16 mouse cellular contexts compared by ENCODE assay signal in the genomic region with DNA sequence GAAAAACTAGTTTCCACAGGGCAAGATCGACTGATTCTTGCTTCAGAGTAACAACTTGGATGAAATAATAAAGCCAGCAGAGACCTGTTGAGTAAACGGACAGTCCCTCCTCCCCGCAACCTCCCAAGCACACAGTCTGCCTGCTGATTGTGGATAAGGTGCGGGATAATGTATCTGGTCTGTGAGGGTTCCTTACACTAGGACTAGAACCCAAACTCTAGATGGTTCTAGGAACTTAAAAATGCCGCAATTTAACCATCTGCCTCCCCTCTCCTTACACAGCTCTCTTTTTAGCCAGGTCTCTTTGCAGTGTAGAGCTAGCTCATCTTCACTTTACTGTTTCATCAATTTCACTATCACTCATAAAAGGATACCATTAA. TPM values are rescaled to one million over a fixed set of nuclear protein-coding genes. Genes with fewer than 3 reads are reported as not detected.
DNase-seq lines count a peak whose midpoint lies in the region; ATAC-seq lines count a peak whose summit lies in the region.
"Had no signal": no experiment of that assay in that cellular context is flagged by ENCODE, and none has a peak within 500 bp of the region (broad histone marks: within the 10 kb centered on the region; RNA-seq: fewer than 3 reads in every experiment).

No protein-coding gene starts in this region.

- H3K4me3 ChIP-seq in embryonic facial prominence, embryonic 10.5 days: peak overlapping the region; percentile 25; the same call in 1 of the 2 replicates
- H3K4me3 ChIP-seq in forebrain, embryonic 10.5 days: peak overlapping the region; percentile 22; the same call in 1 of the 2 replicates
- no peak overlapping the region for H3K4me3 ChIP-seq in hindbrain, embryonic 14.5 days (replicated peaks; ENCODE audit: low read length)
- no peak overlapping the region for H3K4me3 ChIP-seq in midbrain, embryonic 12.5 days

- no peak for DNase-seq in embryonic facial prominence, embryonic 10.5 days (ENCODE audit: low spot score)
- peak; percentile 20 for DNase-seq in forebrain, embryonic 10.5 days (ENCODE audit: extremely low spot score, low spot score)
- no peak for DNase-seq in hindbrain, embryonic 14.5 days (ENCODE audit: low spot score)
- DNase-seq in gastrocnemius, postnatal 10 days: no peak
- DNase-seq in kidney, adult 11 months: no peak
- no peak for DNase-seq in thymus, postnatal 0 days (ENCODE audit: low spot score)
- DNase-seq: adrenal gland, adult 2 months; gastrocnemius, postnatal 25 days; heart, postnatal 10 days; kidney, postnatal 25 days; lung, adult 2 months had no signal

- 45% methylated on average over 5 of the region's 5 CpGs for whole genome bisulfite sequencing in embryonic facial prominence, embryonic 10.5 days
- WGBS in forebrain, embryonic 10.5 days: 20% methylated on average over 5 of the region's 5 CpGs
- WGBS in hindbrain, embryonic 14.5 days: 22% methylated on average over 5 of the region's 5 CpGs
- 15% methylated on average over 5 of the region's 5 CpGs for WGBS in midbrain, embryonic 12.5 days

- peak overlapping the region; percentile 59; the same call in 1 of the 2 replicates for H3K27ac ChIP-seq in embryonic facial prominence, embryonic 10.5 days (replicated peaks)
- peak overlapping the region; percentile 78 for H3K27ac ChIP-seq in forebrain, embryonic 10.5 days
- peak overlapping the region; percentile 60 for H3K27ac ChIP-seq in hindbrain, embryonic 14.5 days
- H3K27ac ChIP-seq in midbrain, embryonic 12.5 days (replicated peaks): 0 out of 2 replicates have a peak overlapping the region, but pooled peaks have one; percentile 73

- H3K27me3 ChIP-seq in embryonic facial prominence, embryonic 10.5 days (replicated peaks; ENCODE audit: low read depth, poor library complexity, severe bottlenecking): no peaks in the 10 kb centered on the region; the same call in 1 of the 2 replicates
- peaks cover 45% of the 10 kb centered on the region for H3K27me3 ChIP-seq in forebrain, embryonic 10.5 days (ENCODE audit: poor library complexity, severe bottlenecking)
- no peaks in the 10 kb centered on the region for H3K27me3 ChIP-seq in hindbrain, embryonic 14.5 days (ENCODE audit: control insufficient read depth, insufficient read depth, low read length)
- H3K27me3 ChIP-seq in midbrain, embryonic 12.5 days: peaks cover 4% of the 10 kb centered on the region; the same call in 1 of the 2 replicates

- ATAC-seq in hindbrain, embryonic 14.5 days (ENCODE audit: low FRiP score): peak; percentile 64
- ATAC-seq in midbrain, embryonic 12.5 days (ENCODE audit: low FRiP score, low read depth): peak; percentile 68
- no peak for ATAC-seq in CD4-positive, CD25-positive, alpha-beta regulatory T cell, adult 4 months

- peaks cover 8% of the 10 kb centered on the region for H3K4me1 ChIP-seq in embryonic facial prominence, embryonic 10.5 days
- peaks cover 16% of the 10 kb centered on the region for H3K4me1 ChIP-seq in forebrain, embryonic 10.5 days
- H3K4me1 ChIP-seq in hindbrain, embryonic 14.5 days (replicated peaks; ENCODE audit: control insufficient read depth, insufficient read depth, low read length): peaks cover 13% of the 10 kb centered on the region
- H3K4me1 ChIP-seq in midbrain, embryonic 12.5 days: peaks cover 12% of the 10 kb centered on the region

- no peak overlapping the region; the same call in 1 of the 2 replicates for H3K9ac ChIP-seq in hindbrain, embryonic 14.5 days
- no peak overlapping the region for H3K9ac ChIP-seq in midbrain, embryonic 12.5 days (replicated peaks)

- peak overlapping the region; percentile 48 for H3K4me2 ChIP-seq in hindbrain, embryonic 14.5 days (replicated peaks)
- H3K4me2 ChIP-seq in midbrain, embryonic 12.5 days (replicated peaks): peak overlapping the region; percentile 44

- no peaks in the 10 kb centered on the region for H3K36me3 ChIP-seq in embryonic facial prominence, embryonic 10.5 days (replicated peaks)
- no peaks in the 10 kb centered on the region for H3K36me3 ChIP-seq in forebrain, embryonic 10.5 days (replicated peaks)
- H3K36me3 ChIP-seq in hindbrain, embryonic 14.5 days (replicated peaks; ENCODE audit: control insufficient read depth, insufficient read depth): no peaks in the 10 kb centered on the region
- H3K36me3 ChIP-seq in midbrain, embryonic 12.5 days: peaks cover 2% of the 10 kb centered on the region; the same call in 1 of the 2 replicates

- no peaks in the 10 kb centered on the region for H3K9me3 ChIP-seq in embryonic facial prominence, embryonic 10.5 days
- 0 out of 2 replicates have a peak, but pooled peaks cover 3% of the 10 kb centered on the region for H3K9me3 ChIP-seq in forebrain, embryonic 10.5 days
- no peaks in the 10 kb centered on the region for H3K9me3 ChIP-seq in hindbrain, embryonic 14.5 days (ENCODE audit: control insufficient read depth, low read length)
- no peaks in the 10 kb centered on the region for H3K9me3 ChIP-seq in midbrain, embryonic 12.5 days

RNA-seq across cellular contexts. Expression of a gene that starts 18.8 kb away (rescaled TPM):
- 0.09 TPM in 1 of 2 replicates, not detected in the other for polyA plus RNA-seq in embryonic facial prominence, embryonic 10.5 days (2016; fragmentation: Nextera tagmentation; extraction: Ambion mirVana)
- 0.29 and 0.33 TPM in 2 replicates for polyA plus RNA-seq in forebrain, embryonic 10.5 days (2016; fragmentation: Nextera tagmentation; extraction: Ambion mirVana)
- polyA plus RNA-seq in hindbrain, embryonic 14.5 days (2014; fragmentation: Nextera tagmentation; extraction: Ambion mirVana): 0.31 and 0.88 TPM in 2 replicates
- 0.18 and 0.24 TPM in 2 replicates for polyA plus RNA-seq in midbrain, embryonic 12.5 days (2016; fragmentation: Nextera tagmentation; extraction: Ambion mirVana)
- not detected for polyA plus RNA-seq in CD4-positive, CD25-positive, alpha-beta regulatory T cell, adult 4 months (2017; shearing (Covaris generic))
- total RNA-seq in gastrocnemius, postnatal 10 days (2021): under 1 TPM in 1 of 2 experiments, not detected in 1; 0.14 TPM
- polyA plus RNA-seq in thymus, postnatal 0 days (2015; fragmentation: Nextera tagmentation; extraction: Ambion mirVana): 0.05 and 0.18 TPM in 2 replicates
- total RNA-seq: common myeloid progenitor, adult 5-6 weeks; left cerebral cortex, postnatal 36 days; megakaryocyte-erythroid progenitor cell, adult 5-6 weeks had no signal

RNA-seq across cellular contexts. Expression of a gene that starts 33.8 kb away (rescaled TPM):
- polyA plus RNA-seq in embryonic facial prominence, embryonic 10.5 days (2016; fragmentation: Nextera tagmentation; extraction: Ambion mirVana): 4.3 and 4.9 TPM in 2 replicates
- 7.2 and 8.2 TPM in 2 replicates for polyA plus RNA-seq in forebrain, embryonic 10.5 days (2016; fragmentation: Nextera tagmentation; extraction: Ambion mirVana)
- 35.6 and 36.6 TPM in 2 replicates for polyA plus RNA-seq in hindbrain, embryonic 14.5 days (2014; fragmentation: Nextera tagmentation; extraction: Ambion mirVana)
- polyA plus RNA-seq in midbrain, embryonic 12.5 days (2016; fragmentation: Nextera tagmentation; extraction: Ambion mirVana): 25.0 and 26.9 TPM in 2 replicates
- polyA plus RNA-seq in CD4-positive, CD25-positive, alpha-beta regulatory T cell, adult 4 months (2017; shearing (Covaris generic)): under 1 TPM; 0.22 to 0.72 TPM
- total RNA-seq in gastrocnemius, postnatal 10 days (2021): 10 to 100 TPM; 24.5 to 26.8 TPM
- 23.0 and 28.6 TPM in 2 replicates for polyA plus RNA-seq in thymus, postnatal 0 days (2015; fragmentation: Nextera tagmentation; extraction: Ambion mirVana)
- total RNA-seq: megakaryocyte-erythroid progenitor cell, adult 5-6 weeks had no signal

Comparison
In these comparisons a context has a peak if more than half of its experiments do, and no peak if none do; other contexts are left out.
1. H3K4me3 ChIP-seq: peak in embryonic facial prominence, embryonic 10.5 days (single experiment) and forebrain, embryonic 10.5 days (single experiment); none in hindbrain, embryonic 14.5 days (single experiment) and midbrain, embryonic 12.5 days (single experiment).
2. Peak in every context shown above with its lines, with median percentiles within 50 percentile points of each other: H3K27ac ChIP-seq.